Mouse (Mus musculus): ENCODE measurements around the gene Nvl. TPM values are rescaled to one million over a fixed set of nuclear protein-coding genes. Genes with fewer than 3 reads are reported as not detected.

Gene Nvl
- total RNA-seq (2021): 1 to 10 TPM; 7.4 to 8.7 TPM
- long read RNA-seq, experiment 1, full-length matches to known transcripts: 3 of 9 reads
- long read RNA-seq, experiment 1, partial matches to known transcripts: 1 of 9 reads
- long read RNA-seq, experiment 1, other reads (novel, unspliced or antisense): 5 of 9 reads
- long read RNA-seq, experiment 2, full-length matches to known transcripts: 10 of 15 reads
- long read RNA-seq, experiment 2, partial matches to known transcripts: 1 of 15 reads
- long read RNA-seq, experiment 2, other reads (novel, unspliced or antisense): 4 of 15 reads

DNA sequence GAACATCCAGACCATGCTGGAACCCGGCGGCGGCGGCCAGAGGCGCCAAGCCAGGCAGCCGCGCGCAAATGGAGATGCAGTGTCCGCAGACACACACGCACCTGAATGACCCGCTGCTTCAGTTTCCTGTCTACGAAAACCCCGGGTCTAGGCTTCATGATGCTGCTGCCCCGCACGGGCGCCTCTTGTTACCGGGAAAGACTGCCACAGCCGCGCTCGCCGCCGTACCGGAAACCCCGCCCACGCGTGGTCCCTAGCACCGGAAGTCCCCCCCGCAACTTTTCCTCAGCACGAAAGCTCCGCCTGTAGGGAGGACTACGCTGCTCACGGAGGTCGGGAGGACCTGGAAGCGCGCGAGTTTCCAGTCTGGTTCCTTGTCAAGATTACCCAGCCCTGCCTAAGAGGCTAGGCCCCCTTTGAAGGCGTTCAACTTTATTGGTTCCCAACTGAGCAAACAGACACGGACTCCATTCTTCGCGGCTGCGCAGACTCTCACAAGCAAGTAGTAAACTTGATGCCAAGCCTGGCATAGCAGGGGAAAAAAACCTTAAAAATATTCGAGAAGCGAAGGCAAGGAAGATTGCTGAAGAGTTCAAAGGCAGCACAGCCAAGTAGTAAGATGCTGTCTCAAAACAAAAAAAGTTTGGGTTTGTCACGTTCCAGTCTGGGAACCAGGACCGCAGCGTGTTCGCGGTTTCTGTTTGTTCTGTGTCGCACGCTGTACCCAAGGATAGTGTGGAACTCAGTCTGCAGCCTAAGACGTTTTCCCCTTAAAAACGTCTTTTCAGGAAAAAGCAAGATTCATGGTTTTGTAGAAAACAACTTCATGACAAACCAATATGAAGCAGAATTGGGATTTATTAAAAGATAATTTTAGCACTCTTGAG lies at the start of gene Nvl, which contains the start of gene Cnih4:
Gene Nvl, minus strand, starts transcription at position 255 of the 887 bp plus-strand sequence.
Gene Cnih4, plus strand, starts transcription at position 744 of the 887 bp plus-strand sequence.
- peak; percentile 93 for DNase-seq (ENCODE audit: low spot score)

DNA sequence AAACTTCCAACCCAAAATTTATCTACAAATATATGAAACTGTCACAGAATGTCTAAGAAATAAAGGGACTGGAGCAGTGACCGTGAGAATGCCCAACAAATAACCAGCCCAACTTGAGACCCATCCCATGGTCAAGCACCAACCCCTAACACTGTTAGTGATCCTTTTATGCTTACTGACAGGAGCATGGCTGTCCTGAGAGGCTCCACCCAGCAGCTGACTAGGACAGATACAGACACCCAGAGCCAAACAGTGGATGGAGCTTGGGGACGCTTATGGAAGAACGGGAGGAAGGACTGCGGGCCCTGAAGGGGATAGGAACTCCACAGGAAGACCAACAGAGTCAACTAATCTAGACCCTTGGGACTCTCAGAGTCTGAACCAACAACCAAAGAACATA lies 44.9 kb upstream of the Nvl start:
- no peak for DNase-seq (ENCODE audit: low spot score)

- no peak for DNase-seq (ENCODE audit: low spot score)
Observed at GRCm38 (mm10) chr1:181170210-181170609, 26.2 kb upstream of the Nvl start.

- DNase-seq (ENCODE audit: low spot score): no peak
Observed at GRCm38 (mm10) chr1:181168377-181168776, 24.4 kb upstream of the Nvl start.

DNA sequence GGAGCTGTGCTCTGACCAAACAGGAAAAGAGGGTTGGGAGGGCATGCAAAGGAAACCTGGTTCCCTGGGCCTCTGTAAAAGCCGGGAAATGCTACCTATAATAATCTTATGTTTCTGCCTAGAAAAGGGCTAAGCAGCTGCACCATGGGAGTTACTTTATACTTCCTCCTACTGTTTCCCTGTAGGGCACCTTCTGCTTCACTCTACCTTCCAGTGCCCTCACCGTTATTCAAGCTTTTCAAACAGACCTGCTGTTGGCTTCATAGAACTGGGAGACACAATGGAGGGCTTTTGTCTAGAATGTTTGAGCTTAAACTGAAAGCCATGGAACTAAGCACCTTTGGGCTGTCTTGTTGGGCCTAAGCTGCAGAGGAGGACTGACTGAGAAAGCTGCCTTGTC lies 23.8 kb upstream of the Nvl start:
- no peak for DNase-seq (ENCODE audit: low spot score)

- DNase-seq (ENCODE audit: low spot score): no peak
Observed at GRCm38 (mm10) chr1:181151541-181151940, 7.5 kb upstream of the Nvl start.

DNA sequence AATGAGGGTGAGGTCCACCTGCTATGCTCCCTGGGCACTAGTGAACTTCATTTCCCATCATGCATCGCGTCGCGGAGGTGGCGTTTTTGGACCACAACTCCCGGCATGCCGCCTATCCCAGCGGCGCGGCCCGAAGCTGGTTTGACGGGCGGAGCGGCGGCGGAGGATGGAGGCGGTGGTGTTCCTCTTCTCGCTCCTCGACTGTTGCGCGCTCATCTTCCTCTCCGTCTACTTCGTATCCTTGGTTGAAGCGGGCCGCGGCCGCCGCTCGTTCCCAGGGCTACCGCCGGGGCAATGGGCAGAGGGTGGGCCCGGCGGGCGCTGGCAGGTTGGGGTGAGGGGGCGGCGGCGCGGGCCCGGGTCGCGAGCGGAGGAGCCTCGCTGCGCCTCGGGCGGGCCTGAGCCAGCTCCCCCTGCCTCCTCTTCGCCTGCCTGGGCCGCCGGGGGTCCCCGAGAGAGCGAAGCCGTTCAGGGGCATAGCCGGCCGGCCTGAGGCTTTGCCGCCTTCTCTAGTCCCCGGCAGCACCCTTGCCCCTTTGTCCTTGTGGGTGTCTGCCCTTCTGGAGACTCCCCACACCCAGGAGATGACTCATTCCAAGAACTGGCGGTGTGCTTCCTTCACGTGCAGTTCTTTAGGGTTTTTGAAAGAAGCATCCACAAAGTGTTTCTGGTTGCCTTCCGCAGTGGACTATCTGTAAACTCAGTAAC lies 7.0 kb upstream of the Nvl start:
- DNase-seq (ENCODE audit: low spot score): peak; percentile 92

- no peak for DNase-seq (ENCODE audit: low spot score)
Observed at GRCm38 (mm10) chr1:181150431-181150826, 6.4 kb upstream of the Nvl start.

GRCm38 (mm10) chr1:181149373-181150017 lies 5.5 kb upstream of the Nvl start:
- DNase-seq (ENCODE audit: low spot score): no peak

GRCm38 (mm10) chr1:181148540-181148939 lies 4.5 kb upstream of the Nvl start:
- no peak for DNase-seq (ENCODE audit: low spot score)

DNA sequence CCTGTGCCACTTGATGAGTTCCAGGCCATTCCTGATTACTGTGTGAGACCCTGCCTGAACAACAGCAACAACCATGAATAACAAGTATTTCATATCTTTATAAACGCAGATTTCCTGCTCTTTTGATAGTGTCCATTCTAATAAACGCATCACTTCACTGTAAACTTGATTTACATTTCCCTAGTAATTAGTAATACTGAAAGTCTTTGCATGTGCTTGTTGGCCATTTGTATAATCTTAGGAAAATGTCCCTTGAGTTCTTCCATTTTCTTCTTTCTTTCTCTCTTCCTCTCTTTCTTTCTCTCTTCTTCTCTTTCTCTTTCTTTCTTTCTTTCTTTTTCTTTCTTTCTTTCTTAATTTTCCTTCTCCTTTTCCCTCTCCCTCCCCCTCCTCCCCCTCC lies 2.2 kb upstream of the Nvl start:
- no peak for DNase-seq (ENCODE audit: low spot score)

DNA sequence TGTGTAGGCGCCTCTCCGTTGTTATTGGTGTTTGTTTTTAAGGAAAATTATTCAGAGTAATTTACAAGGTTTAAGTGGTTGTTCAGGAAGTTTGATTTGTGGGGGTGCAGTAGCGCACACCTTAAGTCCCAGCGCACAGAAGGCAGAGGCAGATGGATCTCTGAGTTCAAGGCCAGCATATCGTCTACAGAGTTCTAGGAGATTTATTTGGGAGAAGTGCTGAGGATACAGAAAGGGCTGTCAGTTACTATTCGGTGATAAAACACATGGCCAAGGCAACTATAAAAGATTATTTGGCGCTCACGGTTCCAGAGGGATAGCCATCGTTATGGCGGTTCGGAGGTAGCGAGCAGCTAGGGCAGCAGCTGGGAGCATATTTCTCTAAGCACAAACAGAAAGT lies 962 bp upstream of the Nvl start:
- no peak for DNase-seq (ENCODE audit: low spot score)

DNA sequence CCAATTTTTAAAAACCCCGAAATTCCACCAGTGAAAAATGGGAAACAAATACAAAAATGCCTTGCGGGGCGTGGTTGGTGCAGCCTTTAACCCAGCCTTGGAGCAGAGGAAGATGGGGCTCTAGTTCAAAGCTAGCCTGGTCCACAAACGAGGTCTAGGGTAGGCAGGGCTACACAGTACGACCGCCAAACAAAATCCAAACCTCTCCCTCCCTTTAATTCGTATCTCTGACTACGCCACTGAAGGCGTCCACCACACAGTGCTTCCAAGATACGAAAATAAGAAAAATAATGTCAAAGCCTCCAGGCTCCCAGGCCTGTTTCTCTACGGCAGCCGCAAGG lies 425 bp downstream of the Nvl start:
- DNase-seq (ENCODE audit: low spot score): no peak

GRCm38 (mm10) chr1:181138730-181139129 lies 5.3 kb downstream of the Nvl start:
- DNase-seq (ENCODE audit: low spot score): no peak

DNA sequence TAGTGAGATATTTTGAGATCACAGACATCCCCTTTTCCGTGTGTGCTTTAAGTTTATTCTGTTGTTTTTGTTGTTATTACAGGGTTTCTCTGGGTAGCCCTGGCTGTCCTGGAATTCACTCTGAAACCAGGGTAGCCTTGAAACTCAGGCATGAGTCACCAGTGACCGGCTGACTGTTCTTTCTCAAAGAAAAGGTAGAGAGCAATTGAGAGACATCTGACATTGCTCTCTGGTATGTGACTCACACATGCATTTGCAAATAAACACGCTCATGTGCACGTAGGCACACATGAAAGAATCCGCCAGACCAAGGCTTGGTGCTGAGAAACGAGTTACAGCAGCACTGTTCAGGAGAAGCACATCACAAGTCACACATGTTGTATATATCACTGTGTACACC lies 12.1 kb downstream of the Nvl start:
- DNase-seq (ENCODE audit: low spot score): no peak

- no peak for DNase-seq (ENCODE audit: low spot score)
Observed at GRCm38 (mm10) chr1:181126766-181127165, 17.2 kb downstream of the Nvl start.

- no peak for DNase-seq (ENCODE audit: low spot score)
Observed at GRCm38 (mm10) chr1:181125916-181126315, 18.1 kb downstream of the Nvl start.

- DNase-seq (ENCODE audit: low spot score): no peak
Observed at GRCm38 (mm10) chr1:181124145-181124544, 19.9 kb downstream of the Nvl start.

GRCm38 (mm10) chr1:181117112-181117511 lies 26.9 kb downstream of the Nvl start:
- DNase-seq (ENCODE audit: low spot score): no peak

GRCm38 (mm10) chr1:181090048-181090447 lies 54.0 kb downstream of the Nvl start:
- DNase-seq (ENCODE audit: low spot score): no peak

DNA sequence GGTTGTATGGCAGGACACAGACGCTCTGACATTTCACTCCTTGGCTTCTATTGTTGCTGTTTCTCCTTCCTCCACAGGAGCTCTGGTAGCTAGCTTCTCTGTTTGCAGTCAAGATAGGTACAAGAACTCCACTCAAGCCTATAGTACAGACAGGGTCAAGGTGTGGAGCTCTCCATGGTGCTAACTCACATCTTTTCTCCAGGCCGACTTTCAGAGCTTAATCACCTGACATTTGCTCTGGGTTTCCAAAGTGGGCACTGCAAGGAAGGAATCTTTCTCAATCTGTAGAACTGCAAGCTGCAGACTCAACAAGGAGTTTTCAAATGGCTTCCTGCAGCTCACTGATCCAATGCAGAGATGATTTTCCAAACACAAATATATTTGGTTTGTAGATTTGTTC lies 60.0 kb downstream of the Nvl start:
- DNase-seq (ENCODE audit: low spot score): no peak

DNA sequence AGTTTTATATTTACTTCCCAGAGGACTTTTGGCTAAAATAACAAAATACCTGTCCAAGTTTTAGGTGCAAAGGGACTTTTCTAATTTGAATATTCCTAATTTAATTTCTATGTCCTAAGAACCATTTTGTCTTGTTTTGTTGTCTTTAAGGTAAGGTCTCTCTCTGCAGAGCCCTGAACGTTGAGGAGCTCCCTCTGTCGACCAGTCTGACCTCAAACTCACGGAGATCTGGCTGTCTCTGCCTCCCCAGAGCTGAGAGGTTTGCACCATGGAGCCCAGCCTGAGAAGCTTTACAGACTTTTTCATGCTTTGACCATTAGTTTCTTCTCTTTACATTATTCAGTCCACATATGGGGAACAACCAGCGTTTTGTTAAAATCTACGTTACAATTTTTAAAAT lies 70.9 kb downstream of the Nvl start:
- no peak for DNase-seq (ENCODE audit: low spot score)
